Mouse (Mus musculus) fat pad, adult 2 months (tissue): ENCODE measurements around the gene Heatr6.

Experiments
- DNase-seq: peaks from one replicate; pipeline ENCODE4 v3.0.0-alpha.2; 2011; ENCODE audit warnings: low read depth, low spot score; ENCODE audit errors: extremely low read depth

Gene Heatr6

GRCm38 (mm10) chr11:83799871-83800430 lies 46.5 kb downstream of the Heatr6 start:
- DNase-seq, result no peak

GRCm38 (mm10) chr11:83802166-83802565 lies 48.7 kb downstream of the Heatr6 start:
- DNase-seq, result no peak

- DNase-seq, result no peak
Observed at GRCm38 (mm10) chr11:83802581-83802980, 49.1 kb downstream of the Heatr6 start.

- DNase-seq, result no peak
Observed at GRCm38 (mm10) chr11:83810441-83810840, 56.9 kb downstream of the Heatr6 start.

- DNase-seq, result no peak
Observed at GRCm38 (mm10) chr11:83815191-83815590, 61.7 kb downstream of the Heatr6 start.

GRCm38 (mm10) chr11:83815628-83816027 lies 62.1 kb downstream of the Heatr6 start:
- no peak for DNase-seq

- DNase-seq, result no peak
Observed at GRCm38 (mm10) chr11:83817048-83817447, 63.6 kb downstream of the Heatr6 start.

- DNase-seq, result no peak
Observed at GRCm38 (mm10) chr11:83817994-83818393, 64.5 kb downstream of the Heatr6 start.

- DNase-seq, result no peak
Observed at GRCm38 (mm10) chr11:83818591-83819127, 65.2 kb downstream of the Heatr6 start.

GRCm38 (mm10) chr11:83819806-83820483 lies 66.4 kb downstream of the Heatr6 start:
- DNase-seq, result no peak

- DNase-seq, result no peak
Observed at GRCm38 (mm10) chr11:83826142-83826541, 72.6 kb downstream of the Heatr6 start.

- no peak for DNase-seq
Observed at GRCm38 (mm10) chr11:83828553-83829142, 75.2 kb downstream of the Heatr6 start.

- no peak for DNase-seq
Observed at GRCm38 (mm10) chr11:83832389-83832788, 78.9 kb downstream of the Heatr6 start.
